Mouse (Mus musculus) neural tube, embryonic 14.5 days (tissue): Measurements from ENCODE around the gene Depp1. TPM values are rescaled to one million over a fixed set of nuclear protein-coding genes. Genes with fewer than 3 reads are reported as not detected.

ENCODE experiments used
- ATAC-seq: fragments of 200-750 bp; cut with Nextera tagmentation; 2 replicates; pipeline ENCODE4 v1.8.0; 2017; ENCODE audit warnings: low read depth, mild to moderate bottlenecking, moderate TSS enrichment, moderate library complexity
- H3K27ac ChIP-seq: fragments of 300-500 bp; sonication (generic); 2 replicates; pipeline ENCODE4 v1.5.1; 2014; ENCODE audit warnings: low read depth, mild to moderate bottlenecking, control low read depth, low read length, moderate library complexity, mixed read lengths
- H3K27me3 ChIP-seq: fragments of 300-500 bp; sonication (generic); 2 replicates; pipeline ENCODE4 v1.6.1; 2014; ENCODE audit warnings: low read length; ENCODE audit not compliant: control insufficient read depth, insufficient read depth
- H3K36me3 ChIP-seq: fragments of 300-500 bp; sonication (generic); 2 replicates; pipeline ENCODE4 v1.6.1; 2014; ENCODE audit warnings: low read length, mixed read lengths; ENCODE audit not compliant: control insufficient read depth, insufficient read depth
- H3K4me1 ChIP-seq: fragments of 300-500 bp; sonication (generic); 2 replicates; pipeline ENCODE4 v1.6.1; 2014; ENCODE audit warnings: low read length; ENCODE audit not compliant: control insufficient read depth, insufficient read depth
- H3K4me2 ChIP-seq: fragments of 300-500 bp; sonication (generic); 2 replicates; pipeline ENCODE4 v1.6.1; 2014; ENCODE audit warnings: mild to moderate bottlenecking, low read depth, low read length, control low read depth
- H3K4me3 ChIP-seq: fragments of 300-500 bp; sonication (generic); 2 replicates; pipeline ENCODE4 v1.5.1; 2014; ENCODE audit warnings: low read depth, low read length, control low read depth, mixed read lengths
- H3K9ac ChIP-seq: fragments of 300-500 bp; sonication (generic); replicated peaks from 2 replicates; pipeline ENCODE4 v1.6.1; 2014; ENCODE audit warnings: low read depth, mild to moderate bottlenecking, control low read depth, low read length, mixed read lengths
- H3K9me3 ChIP-seq: fragments of 300-500 bp; sonication (generic); 2 replicates; pipeline ENCODE4 v1.6.1; 2016; ENCODE audit warnings: low read length; ENCODE audit not compliant: control insufficient read depth
- WGBS: fragments of 180-500 bp; shearing (Covaris S2); extraction: QIAGEN DNeasy Blood & Tissue Kit; methylation state at CpG from one replicate; pipeline ENCODE4 v1.1.7; 2014; 5-methylcytosine and 5-hydroxymethylcytosine counted together
- polyA plus RNA-seq: library from polyadenylated mRNA; unstranded; fragments of >200 nt; fragmentation: Nextera tagmentation; extraction: Ambion mirVana; gene quantifications from 2 replicates; pipeline ENCODE4 v1.2.1, GENCODE M21; 2014

Gene Depp1
- polyA plus RNA-seq, 1 experiment from 2014 or later: 6.9 TPM

DNA sequence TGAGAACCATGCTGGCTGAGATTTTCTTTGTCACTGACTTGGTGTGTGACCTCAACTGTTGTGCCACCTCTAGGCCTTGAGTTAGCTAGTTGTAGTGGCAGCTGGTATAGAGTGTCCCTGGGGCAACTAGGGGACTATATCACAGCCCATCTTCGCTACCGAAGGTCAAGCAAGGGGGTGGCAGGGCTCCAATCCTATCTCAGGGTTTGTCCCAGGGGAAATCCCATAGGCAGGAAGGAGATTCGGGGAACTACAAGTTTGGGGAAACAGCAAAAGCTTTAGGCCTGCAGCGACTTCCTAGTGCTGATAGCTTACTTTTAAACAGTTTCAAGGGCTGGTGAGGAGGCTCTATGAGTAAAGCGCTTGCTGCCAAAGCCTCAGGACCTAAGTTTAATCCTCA is 21.9 kb downstream of the Depp1 start:
- WGBS: 57% methylated on average over 5 of the region's 5 CpGs
- H3K4me3 ChIP-seq: no peak overlapping the region
- no peak overlapping the region for H3K9ac ChIP-seq
- H3K4me2 ChIP-seq: peak overlapping the region; percentile 0; the same call in 1 of the 2 replicates
- no peaks in the 10 kb centered on the region for H3K36me3 ChIP-seq
- peaks cover 21% of the 10 kb centered on the region; the same call in 1 of the 2 replicates for H3K4me1 ChIP-seq
- no peak for ATAC-seq
- no peaks in the 10 kb centered on the region for H3K9me3 ChIP-seq
- no peak overlapping the region for H3K27ac ChIP-seq
- no peaks in the 10 kb centered on the region for H3K27me3 ChIP-seq

DNA sequence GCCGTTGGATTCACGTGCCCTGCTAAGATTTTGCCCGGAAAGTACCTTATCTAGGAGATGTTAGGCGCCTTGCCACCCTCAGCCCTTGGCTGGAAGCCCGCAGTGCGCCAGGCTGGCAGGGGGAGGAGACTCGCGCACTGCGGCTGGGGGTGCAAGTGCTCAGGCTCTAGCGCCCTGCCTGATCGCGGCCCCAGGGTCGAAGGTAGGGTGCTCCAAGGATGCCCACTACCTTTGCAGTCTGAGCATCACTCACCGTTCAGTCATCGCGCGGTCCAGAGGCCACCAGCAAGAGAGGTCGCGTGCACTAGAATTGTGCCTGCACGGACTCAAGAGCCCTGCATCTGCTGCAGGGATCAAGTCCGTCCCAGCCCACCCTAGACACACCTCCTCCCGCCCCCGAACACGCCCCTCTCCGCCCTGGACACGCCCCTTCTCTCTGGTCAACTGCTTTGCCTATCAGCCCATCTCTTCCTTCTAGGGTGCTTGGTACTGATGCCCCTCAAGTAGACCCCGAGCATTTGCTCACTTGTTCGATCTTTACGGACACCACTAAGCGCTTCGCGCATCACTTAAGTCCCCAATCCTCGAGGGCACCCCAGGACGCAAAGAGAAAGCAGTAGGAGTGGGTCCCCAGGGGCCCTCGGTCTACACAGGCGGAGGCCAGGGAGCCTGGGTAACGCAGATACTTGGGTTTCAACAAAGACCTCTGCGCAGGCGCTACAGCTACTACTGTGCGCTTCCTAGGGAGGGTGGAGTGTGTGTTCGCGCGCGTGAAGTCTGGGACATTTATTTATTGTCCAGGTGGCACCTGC is 23.3 kb downstream of the Depp1 start, which contains the start of gene Rassf4:
Gene Rassf4, minus strand, starts transcription at position 482 of the 812 bp plus-strand sequence.
- peaks cover 21% of the 10 kb centered on the region; the same call in 1 of the 2 replicates for H3K4me1 ChIP-seq
- peak within 1 kb of the TSS; percentile 68 for H3K4me2 ChIP-seq
- no peaks in the 10 kb centered on the region for H3K9me3 ChIP-seq
- peak within 1 kb of the TSS; percentile 51 for H3K4me3 ChIP-seq
- H3K9ac ChIP-seq: peak within 1 kb of the TSS; percentile 57
- H3K36me3 ChIP-seq: no peaks in the 10 kb centered on the region
- H3K27me3 ChIP-seq: no peaks in the 10 kb centered on the region
- ATAC-seq: peak; percentile 88
- H3K27ac ChIP-seq: peak within 1 kb of the TSS; percentile 39; the same call in 1 of the 2 replicates
- WGBS: under 1% methylated on average over 44 of the region's 44 CpGs

DNA sequence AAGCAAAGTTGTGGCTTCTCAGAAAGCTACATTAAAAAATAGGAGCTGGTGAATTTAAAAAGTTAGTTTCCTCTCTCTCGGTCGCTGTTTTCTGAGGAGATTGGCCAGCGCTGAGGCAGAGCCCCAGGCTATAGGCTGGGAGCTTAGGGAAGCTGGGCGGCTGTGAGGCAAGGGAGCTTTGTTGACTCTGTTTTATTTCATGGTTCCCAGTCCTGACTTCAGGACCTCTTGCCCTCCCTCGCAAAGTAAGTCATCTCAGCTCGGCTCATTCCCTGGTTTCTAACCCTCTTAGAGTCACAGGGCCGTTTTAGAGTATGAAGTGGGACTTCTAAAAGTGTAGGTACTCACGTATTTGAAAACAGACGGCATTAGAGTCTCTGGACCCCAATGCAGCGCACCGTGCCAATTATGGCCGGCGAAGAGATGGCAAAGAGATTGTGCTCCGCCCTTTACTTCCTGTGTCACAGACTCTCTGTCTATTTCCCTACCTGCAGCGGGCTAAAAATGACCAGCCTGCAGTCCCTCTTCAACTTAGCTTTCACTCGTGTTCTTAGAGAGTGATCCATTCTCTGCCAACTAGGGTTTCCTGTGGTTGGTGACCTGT is 24.0 kb downstream of the Depp1 start:
- peak overlapping the region; percentile 57; the same call in 1 of the 2 replicates for H3K9ac ChIP-seq
- no peaks in the 10 kb centered on the region for H3K27me3 ChIP-seq
- no peaks in the 10 kb centered on the region for H3K9me3 ChIP-seq
- ATAC-seq: no peak
- H3K4me3 ChIP-seq: peak overlapping the region; percentile 51
- no peaks in the 10 kb centered on the region for H3K36me3 ChIP-seq
- H3K4me1 ChIP-seq: peaks cover 17% of the 10 kb centered on the region; the same call in 1 of the 2 replicates
- peak overlapping the region; percentile 68 for H3K4me2 ChIP-seq
- no peak overlapping the region; the same call in 1 of the 2 replicates for H3K27ac ChIP-seq
- WGBS: 28% methylated on average over 16 of the region's 16 CpGs

DNA sequence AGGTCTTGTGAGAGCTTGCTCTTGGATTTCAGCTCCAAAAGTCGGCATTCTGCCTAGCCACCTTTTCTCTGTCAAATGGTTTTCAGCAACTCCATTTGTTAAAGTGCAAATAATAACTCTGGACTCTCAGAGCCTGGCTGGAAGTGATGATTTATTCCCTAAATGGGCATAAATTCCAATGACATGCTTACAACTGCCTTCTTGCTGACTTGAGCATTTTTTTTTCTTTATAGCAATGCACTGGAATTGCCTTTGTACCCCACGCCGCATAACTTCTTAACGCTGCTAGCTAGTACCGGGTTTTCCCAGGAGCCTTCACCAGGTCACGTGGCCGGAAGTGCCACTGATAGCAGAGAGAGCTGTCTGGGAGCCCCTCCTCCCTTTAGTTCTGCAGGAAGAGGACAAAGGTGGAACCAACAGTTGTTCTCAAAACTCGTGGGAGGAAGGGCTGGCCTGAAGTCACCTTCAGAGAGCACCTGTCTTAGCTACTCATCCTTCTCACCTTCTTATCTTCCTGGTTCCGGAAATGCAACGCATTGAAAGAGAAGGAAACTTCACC is 26.0 kb downstream of the Depp1 start:
- WGBS: 71% methylated on average over 10 of the region's 10 CpGs

DNA sequence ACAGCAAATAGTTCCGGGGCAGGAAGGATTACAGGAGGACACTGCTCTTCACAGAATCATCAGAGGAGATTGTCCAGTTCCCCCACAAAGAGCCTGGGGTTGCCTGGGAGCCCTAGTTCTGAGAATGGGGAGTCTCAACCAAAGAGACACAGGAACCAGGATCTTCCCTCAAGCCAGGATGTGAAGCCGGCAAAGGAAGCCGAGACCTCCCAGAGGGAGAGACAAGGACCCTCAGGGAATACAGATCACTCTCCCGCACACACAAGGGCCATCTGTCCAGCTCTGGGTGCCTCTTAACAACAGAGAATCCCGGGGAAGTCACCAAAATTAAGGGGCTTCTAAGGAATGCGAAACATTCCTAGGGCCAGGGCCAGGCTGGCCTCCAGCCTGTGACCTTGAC is 26.9 kb downstream of the Depp1 start:
- no peak for ATAC-seq
- H3K4me3 ChIP-seq: no peak overlapping the region
- no peaks in the 10 kb centered on the region for H3K27me3 ChIP-seq
- H3K9ac ChIP-seq: no peak overlapping the region
- H3K36me3 ChIP-seq: no peaks in the 10 kb centered on the region
- H3K27ac ChIP-seq: no peak overlapping the region
- H3K9me3 ChIP-seq: no peaks in the 10 kb centered on the region
- H3K4me1 ChIP-seq: 0 out of 2 replicates have a peak, but pooled peaks cover 6% of the 10 kb centered on the region
- no peak overlapping the region for H3K4me2 ChIP-seq
- WGBS: 65% methylated on average over 6 of the region's 6 CpGs

More for the DNA sequence above, 26.0 kb downstream of the Depp1 start:
- Histone ChIP-seq H3K9ac (no peak overlapping the region), H3K36me3 (no peaks in the 10 kb centered on the region), H3K9me3 (no peaks in the 10 kb centered on the region), H3K4me3 (no peak overlapping the region), H3K4me2 (no peak overlapping the region), H3K4me1 (0 out of 2 replicates have a peak, but pooled peaks cover 6% of the 10 kb centered on the region), H3K27me3 (no peaks in the 10 kb centered on the region), H3K27ac (no peak overlapping the region)
- no peak for ATAC-seq

DNA sequence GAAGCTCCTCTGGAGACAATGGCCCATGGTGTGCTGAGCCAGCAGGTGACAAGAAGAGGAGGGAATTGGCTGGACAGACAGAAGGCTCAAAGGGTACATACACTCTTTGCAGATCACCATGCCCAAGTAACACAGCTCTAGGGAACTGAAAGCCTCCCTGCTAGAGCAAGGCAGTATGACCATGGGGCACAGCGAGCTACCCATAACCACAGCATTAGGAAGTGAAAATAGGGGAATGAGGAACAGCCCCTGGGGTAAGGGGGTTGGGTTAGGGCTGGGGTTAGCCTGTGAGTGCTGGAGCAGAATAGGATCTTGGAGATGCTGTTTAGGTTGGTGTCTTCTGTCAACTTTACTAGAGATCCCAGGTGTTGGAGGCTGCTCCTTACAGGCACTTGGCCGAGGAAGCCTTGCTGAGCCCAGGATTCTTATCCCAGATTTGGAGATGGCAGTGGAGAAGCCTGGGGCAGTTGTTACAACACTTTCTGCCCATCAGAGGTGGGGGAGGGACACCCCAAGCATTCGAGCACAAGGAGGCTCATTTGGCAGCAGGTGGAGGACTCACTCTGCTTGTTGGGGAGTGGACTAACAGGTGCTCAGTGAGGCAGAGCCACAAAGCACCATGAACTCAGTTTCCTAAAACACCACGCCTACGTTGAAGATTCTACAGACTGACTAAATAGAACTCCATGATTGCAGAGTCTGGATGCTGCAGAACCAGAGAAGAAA is 29.3 kb downstream of the Depp1 start:
- Histone ChIP-seq H3K36me3 (no peaks in the 10 kb centered on the region), H3K9me3 (no peaks in the 10 kb centered on the region), H3K4me3 (no peak overlapping the region), H3K9ac (no peak overlapping the region), H3K4me2 (no peak overlapping the region), H3K27ac (no peak overlapping the region), H3K27me3 (no peaks in the 10 kb centered on the region), H3K4me1 (no peaks in the 10 kb centered on the region)
- 80% methylated on average over 5 of the region's 5 CpGs for WGBS
- ATAC-seq: no peak

DNA sequence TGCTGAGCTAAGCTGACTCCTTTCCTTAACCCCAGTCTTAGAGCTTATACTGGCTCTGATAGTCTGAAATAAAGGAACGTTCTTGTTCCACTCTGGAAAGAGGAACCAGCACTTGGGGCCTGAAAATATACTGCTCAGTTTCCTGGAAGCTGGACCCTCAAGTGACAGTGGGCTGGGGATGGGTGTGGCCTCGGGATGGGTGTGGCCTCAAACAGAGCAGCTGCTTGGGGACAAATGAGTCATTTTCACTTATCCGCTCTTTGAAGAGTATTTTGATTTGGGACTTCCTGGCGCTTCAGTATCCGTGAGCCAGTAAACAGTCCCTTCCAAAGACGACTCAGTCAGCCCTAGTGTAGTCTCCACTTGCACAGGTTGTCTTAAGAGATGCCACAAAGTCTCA is 31.9 kb downstream of the Depp1 start:
- 59% methylated on average over 6 of the region's 6 CpGs for WGBS
- H3K4me2 ChIP-seq: no peak overlapping the region
- no peaks in the 10 kb centered on the region for H3K9me3 ChIP-seq
- ATAC-seq: no peak
- H3K4me3 ChIP-seq: no peak overlapping the region
- no peaks in the 10 kb centered on the region for H3K36me3 ChIP-seq
- H3K9ac ChIP-seq: no peak overlapping the region
- H3K27ac ChIP-seq: no peak overlapping the region
- no peaks in the 10 kb centered on the region for H3K4me1 ChIP-seq
- H3K27me3 ChIP-seq: no peaks in the 10 kb centered on the region

DNA sequence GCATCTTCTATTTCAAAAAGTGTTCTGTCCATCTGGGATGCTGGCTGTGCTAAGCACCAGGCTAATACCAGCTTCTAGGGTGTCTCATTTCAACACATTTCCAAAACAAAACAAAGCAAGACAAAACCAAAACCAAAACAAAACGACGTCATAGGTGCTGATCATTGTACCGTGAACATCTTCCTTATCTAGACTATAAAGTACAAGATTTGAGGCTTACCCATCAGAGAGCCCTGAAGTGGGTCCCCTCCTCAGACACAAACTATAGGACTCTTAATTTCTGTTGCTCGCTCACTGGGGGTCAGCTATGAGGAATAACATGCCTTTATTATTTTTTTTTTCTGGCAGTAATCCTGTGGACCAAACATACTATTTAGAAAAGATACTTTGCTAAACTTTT is 43.2 kb downstream of the Depp1 start:
- Histone ChIP-seq H3K27ac (no peak overlapping the region), H3K4me1 (no peaks in the 10 kb centered on the region), H3K9me3 (no peaks in the 10 kb centered on the region), H3K9ac (no peak overlapping the region), H3K27me3 (no peaks in the 10 kb centered on the region), H3K4me2 (no peak overlapping the region), H3K36me3 (no peaks in the 10 kb centered on the region), H3K4me3 (no peak overlapping the region)
- WGBS: 88% methylated on average over 4 of the region's 4 CpGs
- ATAC-seq: no peak
